Mouse (Mus musculus) kidney, adult 2 months (tissue): ENCODE data around the gene Lrrc74a.

ENCODE experiments used
- CTCF ChIP-seq: fragments of 200-500 bp; conservative IDR thresholded peaks from 2 replicates; pipeline ENCODE4 v1.5.1; 2011; ENCODE audit warnings: low read depth, mild to moderate bottlenecking, control low read depth, low read length, moderate library complexity, mixed read lengths; ENCODE audit not compliant: insufficient read depth, insufficient read length
- POLR2A ChIP-seq: fragments of 200-500 bp; IDR thresholded peaks from one replicate; pipeline ENCODE4 v1.6.1; 2011; ENCODE audit warnings: low read depth, low read length, control low read depth

DNA sequence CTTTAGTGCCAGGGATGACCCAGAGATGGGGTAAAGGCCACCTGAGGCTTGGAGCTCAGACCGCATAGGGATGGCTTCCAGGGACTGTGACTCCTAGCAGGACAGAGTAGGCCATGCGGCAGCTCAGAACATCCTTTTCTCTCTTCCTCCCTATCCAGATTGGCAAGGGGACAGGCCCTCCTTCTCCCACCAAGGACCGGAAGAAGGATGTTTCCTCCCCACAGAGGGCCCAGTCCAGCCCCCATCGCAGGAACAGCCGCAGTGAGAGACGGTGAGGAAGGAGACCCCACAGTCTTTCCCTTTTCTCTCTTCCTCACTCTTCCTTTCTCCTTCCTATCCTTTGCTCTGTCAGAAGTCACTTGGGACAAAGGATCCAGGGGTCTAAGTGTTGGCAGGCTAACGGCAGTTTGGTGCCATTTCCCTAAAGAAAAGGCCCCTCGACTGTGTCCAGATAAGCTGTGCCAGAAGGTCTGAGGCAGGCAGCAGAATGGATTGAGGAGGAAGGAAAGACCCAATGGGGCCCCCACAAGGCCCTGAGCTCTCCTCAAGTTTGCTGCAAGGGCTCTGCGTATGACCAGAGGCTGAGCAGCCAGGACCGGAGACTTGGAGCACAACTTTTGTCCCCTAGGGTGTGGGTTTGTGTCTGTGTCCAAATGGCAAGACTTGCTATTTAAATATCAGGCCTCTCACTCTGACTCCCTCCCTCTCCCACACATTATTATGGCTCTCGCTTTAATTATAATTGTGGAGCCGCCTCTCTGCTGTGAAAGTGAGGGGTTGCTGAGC lies 43.3 kb upstream of the Lrrc74a start:
- no peak for TF ChIP-seq POLR2A
- TF ChIP-seq CTCF: no peak
